Mouse (Mus musculus): ENCODE measurements around the gene Spata5.

Gene Spata5

DNA sequence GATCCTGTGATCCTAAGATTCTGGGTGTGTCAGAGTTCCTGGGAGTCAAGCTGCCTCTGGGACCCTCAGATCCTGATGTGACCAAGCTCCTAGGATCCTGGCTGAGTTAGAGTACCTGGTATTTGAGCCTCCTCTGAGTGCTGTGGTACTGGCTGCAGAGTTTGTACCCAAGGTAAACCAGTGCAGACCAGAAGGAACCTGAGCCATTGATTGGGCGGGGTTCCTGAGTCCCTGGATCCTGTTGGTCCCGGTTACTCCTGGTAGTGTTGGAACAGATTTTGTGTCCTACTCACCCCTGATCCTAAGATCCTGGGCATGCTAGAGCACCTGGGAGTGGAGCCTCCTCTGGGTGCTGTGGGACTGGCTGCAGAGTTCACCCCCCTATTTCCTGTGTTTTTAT is 121.0 kb downstream of the Spata5 start:
- WGBS: 100% methylated on average over 2 of the region's 2 CpGs

DNA sequence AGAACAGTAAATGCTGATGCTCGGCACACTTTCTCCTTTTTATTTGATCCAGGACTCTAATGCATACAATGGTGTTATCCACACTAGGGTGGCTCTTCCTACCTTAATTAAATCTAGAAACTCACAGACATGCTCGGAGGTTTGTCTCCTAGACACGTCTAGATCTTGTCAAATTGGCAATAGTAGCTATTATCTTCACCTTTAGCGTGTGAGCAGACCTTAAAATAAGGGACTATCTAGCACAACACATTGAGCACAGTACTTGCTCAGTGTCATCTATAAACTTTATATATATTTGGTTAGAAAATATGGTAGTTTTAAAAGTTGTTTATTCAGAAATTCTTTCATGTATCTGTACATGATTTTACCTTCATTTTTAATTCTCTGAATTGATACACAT is 126.7 kb downstream of the Spata5 start:
- WGBS: 88% methylated on average over 4 of the region's 4 CpGs

DNA sequence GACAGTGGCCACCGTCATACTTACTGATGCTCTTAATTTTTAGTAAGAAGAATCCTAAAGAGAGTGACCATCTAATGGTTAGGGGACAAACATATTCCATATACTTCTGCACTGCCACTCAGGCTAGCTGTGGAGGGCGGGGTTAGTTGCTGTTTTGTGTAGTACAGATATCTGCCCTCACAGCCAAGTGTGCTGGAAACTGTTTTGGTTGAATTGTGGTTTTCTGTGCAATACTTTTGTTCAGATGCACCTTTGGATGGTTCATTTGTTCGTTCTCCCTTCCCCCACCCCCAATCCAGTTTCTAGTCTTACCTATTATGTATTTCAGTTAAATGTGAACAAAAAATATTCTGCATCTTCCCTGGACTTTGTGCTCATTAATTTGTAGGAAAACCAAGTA is 130.5 kb downstream of the Spata5 start:
- 92% methylated on average over 3 of the region's 3 CpGs for WGBS

GRCm38 (mm10) chr3:37550594-37550993 is 130.9 kb downstream of the Spata5 start:
- WGBS: 82% methylated on average over 1 of the region's 1 CpGs

DNA sequence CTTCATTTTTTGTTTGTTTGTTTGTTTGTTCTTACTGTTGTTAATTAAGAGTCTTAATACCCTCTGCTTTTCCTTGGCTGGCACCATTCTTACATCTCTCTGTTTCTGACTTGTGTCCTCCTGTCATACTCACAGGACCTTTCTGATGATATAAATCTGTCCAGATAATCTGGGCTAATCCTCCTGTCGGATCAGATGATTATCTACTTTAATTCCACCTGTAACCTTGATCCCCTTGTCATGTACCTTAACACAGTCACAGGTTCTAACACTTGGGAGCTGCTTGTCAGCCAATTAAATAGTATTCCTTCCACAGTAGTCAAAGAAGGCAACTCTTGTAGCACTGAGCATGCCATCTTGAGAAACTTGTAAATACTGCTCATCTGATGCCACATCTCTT is 131.8 kb downstream of the Spata5 start:
- 88% methylated on average over 1 of the region's 1 CpGs for WGBS

DNA sequence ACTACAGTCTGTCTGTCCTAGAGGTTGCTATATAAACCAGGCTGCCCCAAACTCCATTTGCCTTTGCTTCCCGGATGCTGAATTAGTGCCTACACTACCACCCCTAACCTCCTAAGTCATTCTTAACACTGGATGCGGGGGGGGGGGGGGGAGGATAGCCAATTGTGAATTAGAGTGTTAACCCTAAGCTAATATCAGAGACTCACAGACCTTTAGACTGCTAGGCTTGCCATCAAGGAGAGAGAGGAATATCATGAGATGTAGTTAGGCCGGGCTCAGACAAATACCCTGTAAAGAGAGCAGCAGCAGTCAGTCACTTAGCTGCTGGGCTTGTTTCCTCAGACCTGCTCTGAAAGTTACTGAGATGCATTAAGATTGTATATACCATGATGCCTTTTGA is 132.5 kb downstream of the Spata5 start:
- 88% methylated on average over 3 of the region's 3 CpGs for WGBS

DNA sequence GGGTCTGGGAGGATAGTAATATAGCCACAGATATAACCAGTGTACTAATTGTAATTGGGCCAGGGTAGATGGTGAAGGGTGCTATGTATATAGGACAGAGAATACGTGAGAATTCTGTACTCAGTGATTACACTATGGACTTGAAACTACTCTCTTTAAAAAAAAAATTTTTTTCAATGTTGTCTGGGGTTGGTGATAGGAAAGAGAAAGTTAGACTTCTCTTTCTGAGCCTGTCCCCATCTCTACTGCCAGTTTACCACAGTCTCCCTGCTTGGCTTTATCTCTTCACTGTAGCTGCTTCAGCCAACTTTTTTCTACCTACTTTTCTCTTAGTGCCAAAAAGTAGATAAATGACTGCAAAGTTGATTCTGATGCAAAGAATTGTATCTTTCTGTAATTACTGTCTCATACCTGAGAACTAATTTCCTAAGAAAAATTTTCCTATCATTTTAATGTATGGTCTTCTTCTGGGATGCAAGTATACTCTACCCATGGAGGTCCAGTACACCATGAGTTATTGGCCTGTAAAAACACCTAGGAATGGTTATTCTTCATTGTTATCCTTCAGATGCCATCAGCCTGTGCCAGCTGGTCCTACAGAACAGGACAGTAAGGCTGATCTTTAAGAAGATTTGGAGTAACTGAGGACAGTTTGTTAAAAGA is 133.8 kb downstream of the Spata5 start:
- WGBS: 98% methylated on average over 1 of the region's 1 CpGs

GRCm38 (mm10) chr3:37556412-37557113 is 136.9 kb downstream of the Spata5 start:
- WGBS: 66% methylated on average over 7 of the region's 7 CpGs

DNA sequence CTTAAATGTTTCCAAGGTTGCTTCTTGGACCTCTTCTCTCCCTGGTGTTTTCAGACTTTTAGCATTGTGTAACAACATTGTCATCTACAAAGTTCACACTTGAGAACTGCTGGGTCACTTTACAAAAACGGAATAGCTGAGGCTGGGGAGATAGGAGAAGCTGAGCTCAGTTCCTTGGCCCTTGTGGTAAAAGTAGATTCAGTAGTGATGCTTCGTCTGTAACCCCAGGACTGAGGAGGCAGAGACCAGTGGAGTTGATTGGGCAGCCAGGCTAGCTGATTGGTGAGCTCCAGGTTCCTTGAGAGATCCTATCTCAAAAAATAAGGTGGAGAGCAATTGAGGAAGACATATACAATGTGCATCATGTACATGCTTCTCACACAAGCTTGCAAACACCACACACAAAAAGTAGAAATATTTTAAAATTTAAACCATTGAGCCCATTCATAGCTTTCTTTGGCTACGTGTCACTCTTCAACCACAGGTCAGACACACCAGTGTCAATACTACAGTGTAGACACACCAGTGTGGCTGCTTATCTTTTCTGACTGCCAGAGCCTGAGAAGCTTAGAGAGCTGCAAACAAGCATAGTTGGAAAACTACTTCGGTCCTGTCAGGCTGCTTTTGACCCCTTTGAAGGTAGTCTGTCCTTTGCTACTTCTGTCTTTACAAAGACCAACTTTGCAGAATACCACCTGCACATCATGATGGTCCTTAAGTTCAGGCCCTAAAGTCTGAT is 138.2 kb downstream of the Spata5 start:
- whole genome bisulfite sequencing: 91% methylated on average over 4 of the region's 4 CpGs

- WGBS: 82% methylated on average over 2 of the region's 2 CpGs
Measured at GRCm38 (mm10) chr3:37559339-37559738, 139.6 kb downstream of the Spata5 start.

GRCm38 (mm10) chr3:37561466-37561865 is 141.8 kb downstream of the Spata5 start:
- WGBS: 86% methylated on average over 3 of the region's 3 CpGs

DNA sequence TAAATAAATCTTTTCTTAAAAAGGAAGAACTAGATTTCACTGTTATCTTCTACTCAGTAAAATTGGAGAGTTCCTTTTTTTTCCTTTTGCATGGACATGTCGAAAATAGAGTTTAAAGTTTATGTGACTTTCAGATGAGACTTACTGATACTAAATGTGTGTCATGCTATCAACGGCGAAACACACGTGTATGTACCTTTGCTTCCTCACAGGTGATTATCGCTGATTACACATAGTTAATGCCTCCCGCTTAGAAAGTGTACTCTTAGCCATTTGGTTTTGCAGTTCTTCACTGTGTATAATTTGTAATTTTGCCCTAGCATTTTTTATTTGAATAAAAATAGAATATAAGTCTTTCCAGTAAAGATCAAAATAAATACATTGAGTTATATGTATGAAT is 146.4 kb downstream of the Spata5 start:
- 94% methylated on average over 6 of the region's 6 CpGs for WGBS

- 91% methylated on average over 1 of the region's 1 CpGs for WGBS
Measured at GRCm38 (mm10) chr3:37567505-37567904, 147.8 kb downstream of the Spata5 start.

- WGBS: 74% methylated on average over 1 of the region's 1 CpGs
Measured at GRCm38 (mm10) chr3:37568780-37569179, 149.1 kb downstream of the Spata5 start.

- WGBS: 67% methylated on average over 22 of the region's 22 CpGs
Measured at GRCm38 (mm10) chr3:37569661-37570566, 150.2 kb downstream of the Spata5 start.

DNA sequence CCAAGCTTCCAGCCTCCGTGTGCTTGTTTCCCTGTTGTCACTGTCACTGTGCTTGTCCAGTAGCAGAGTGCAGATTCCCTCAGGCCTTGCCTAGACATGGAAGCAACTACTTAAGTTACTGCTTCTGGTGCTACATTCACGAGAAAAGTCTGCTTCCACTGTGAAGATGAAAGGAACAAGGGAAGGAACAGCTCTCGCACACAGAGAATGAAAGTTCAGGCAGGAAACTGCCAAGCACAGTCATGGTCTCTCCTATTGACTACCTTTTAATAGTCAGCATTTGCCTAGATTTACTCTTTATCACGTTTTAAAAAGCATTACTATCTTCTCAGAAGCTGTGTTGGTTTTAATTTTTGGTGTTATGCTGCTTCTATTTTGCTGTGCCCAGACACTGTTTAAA is 151.9 kb downstream of the Spata5 start:
- 48% methylated on average over 4 of the region's 4 CpGs for WGBS

- 50% methylated on average over 6 of the region's 6 CpGs for WGBS
Measured at GRCm38 (mm10) chr3:37572066-37572465, 152.4 kb downstream of the Spata5 start.

DNA sequence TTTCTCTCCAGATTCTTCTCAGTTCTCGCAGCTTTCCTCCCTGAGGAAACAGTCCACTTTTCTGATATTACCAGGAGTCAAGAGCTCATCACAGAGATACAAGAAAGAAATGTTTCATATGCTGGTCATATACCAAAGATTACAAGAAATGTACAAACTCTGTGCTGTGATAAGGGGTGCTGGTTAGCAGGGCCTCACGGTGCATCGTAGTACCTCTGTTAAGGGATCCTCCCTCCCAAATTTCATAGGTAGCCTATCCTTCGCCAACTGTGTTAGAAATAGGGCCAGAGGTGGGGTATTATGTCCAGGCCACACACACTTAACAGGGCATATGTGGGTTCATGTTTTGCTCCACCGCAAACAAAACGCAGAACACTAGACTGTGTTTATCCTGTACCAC is 157.1 kb downstream of the Spata5 start:
- WGBS: 97% methylated on average over 6 of the region's 6 CpGs

- 97% methylated on average over 3 of the region's 3 CpGs for WGBS
Measured at GRCm38 (mm10) chr3:37577706-37578105, 158.0 kb downstream of the Spata5 start.

DNA sequence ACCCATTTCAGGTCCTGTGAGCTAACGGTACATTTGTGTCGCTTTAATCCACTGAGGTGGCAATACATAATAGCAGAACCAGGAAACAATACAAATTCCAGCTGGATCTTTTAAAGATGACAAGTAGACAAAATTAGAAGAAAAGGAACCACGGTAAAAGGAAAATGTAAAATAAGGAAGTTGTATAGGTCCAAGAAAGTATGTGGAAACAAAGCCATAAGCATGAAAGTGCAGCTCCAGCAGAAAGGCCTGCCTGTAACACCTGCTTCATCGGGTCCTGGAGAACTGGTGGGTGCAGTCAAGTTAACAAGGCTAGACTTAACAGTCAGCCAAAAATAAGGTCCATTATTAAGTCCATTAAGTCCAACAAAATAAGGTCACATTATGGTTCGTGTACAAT is 164.9 kb downstream of the Spata5 start:
- WGBS: 81% methylated on average over 5 of the region's 5 CpGs

GRCm38 (mm10) chr3:37585967-37586730 is 166.5 kb downstream of the Spata5 start:
- 11% methylated on average over 15 of the region's 15 CpGs for WGBS
